Mouse (Mus musculus) gastrocnemius, adult 2 months (tissue): ENCODE measurements around the gene Kcnh3. TPM values are rescaled to one million over a fixed set of nuclear protein-coding genes. Genes with fewer than 3 reads are reported as not detected.
"Not testable (repeated sequence)": the region's sequence is repeated elsewhere in the genome, so short reads cannot be mapped to it uniquely, and the experiment has no call there.

Experiments used
- DNase-seq: peaks from one replicate; pipeline ENCODE4 v3.0.0; 2022
- H3K27ac ChIP-seq: fragments of 200-600 bp; 2 replicates; pipeline ENCODE4 v1.8.1; 2022; ENCODE audit warnings: mild to moderate bottlenecking
- H3K4me3 ChIP-seq: fragments of 200-600 bp; 2 replicates; pipeline ENCODE4 v1.8.1; 2022; ENCODE audit warnings: mild to moderate bottlenecking, moderate library complexity
- CTCF ChIP-seq: fragments of 200-600 bp; IDR thresholded peaks from 2 replicates; pipeline ENCODE4 v1.8.1; 2022; ENCODE audit warnings: antibody characterized with exemption, mild to moderate bottlenecking, moderate library complexity
- intact Hi-C: fragments of 180-260 bp; cut with DNase I; formaldehyde crosslinking; loops from one replicate; pipeline ENCODE4 v1.15.1; 2025
- total RNA-seq, 2 experiments: library from RNA; stranded (reverse); gene quantifications; 2 replicates each; pipeline ENCODE4 v1.2.3; 2021

Gene Kcnh3
- total RNA-seq, 2 experiments from 2014 or later, result not detected

GRCm38 (mm10) chr15:99248972-99249371, 24.3 kb downstream of the Kcnh3 start:
- peak overlapping the region; percentile 96 for H3K27ac ChIP-seq
- DNase-seq, result peak; percentile 84
- TF ChIP-seq CTCF, result peak; percentile 40
- intact Hi-C loops, result no loop called here
- peak overlapping the region; percentile 86 for H3K4me3 ChIP-seq

DNA sequence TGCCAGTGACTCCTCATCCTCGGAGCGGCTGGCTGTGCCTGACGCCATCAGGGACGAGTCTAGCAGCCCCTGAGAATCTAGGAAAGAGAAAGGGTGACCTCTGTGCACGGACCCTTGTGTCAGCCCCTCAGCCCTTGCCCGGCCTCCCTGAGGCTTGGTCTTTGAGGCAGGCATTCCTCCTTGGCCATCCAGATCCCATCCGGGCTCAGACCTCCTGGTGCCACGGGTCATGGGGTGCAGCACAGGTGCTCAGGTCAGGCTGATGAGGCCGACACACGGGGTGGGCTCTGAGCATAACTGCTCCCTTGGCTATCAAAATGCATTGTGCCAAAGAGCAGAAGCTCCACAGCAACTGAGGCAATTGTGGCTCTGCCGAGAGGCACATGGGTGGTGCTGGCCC, 25.3 kb downstream of the Kcnh3 start:
- Histone ChIP-seq H3K27ac (peak overlapping the region; percentile 96), H3K4me3 (peak overlapping the region; percentile 86)
- intact Hi-C loops, result loop anchor here (2.0 kb wide), 1 partner anchor 45 kb away; the partner anchor contains the start of genes Fam186b and Prpf40b
- TF ChIP-seq CTCF, result no peak
- no peak for DNase-seq

DNA sequence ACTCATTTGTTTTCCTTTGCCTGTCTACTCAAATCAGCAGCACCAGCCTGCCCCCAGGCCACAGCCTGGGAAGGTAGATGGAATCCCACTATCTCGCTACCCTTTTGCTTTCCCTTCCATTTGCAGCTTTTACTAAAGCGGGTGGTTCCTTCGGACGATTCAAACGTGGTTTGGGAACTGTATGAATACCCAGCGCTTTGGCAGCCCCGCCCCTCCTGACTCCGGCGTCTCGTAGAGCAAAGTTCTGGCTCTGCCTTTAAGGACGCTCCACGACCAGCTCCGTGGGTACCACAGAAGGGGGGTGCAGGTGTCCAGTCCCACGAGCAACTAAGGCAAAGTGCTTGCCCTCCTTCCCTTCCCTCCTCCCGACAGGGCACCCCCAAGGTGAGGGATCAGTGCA, 26.4 kb downstream of the Kcnh3 start:
- DNase-seq, result peak; percentile 46
- Histone ChIP-seq H3K27ac (peak overlapping the region; percentile 96), H3K4me3 (peak overlapping the region; percentile 86)
- intact Hi-C loops, result loop anchor here (2.0 kb wide), 1 partner anchor 44 kb away; the partner anchor contains the start of genes Fam186b and Prpf40b

DNA sequence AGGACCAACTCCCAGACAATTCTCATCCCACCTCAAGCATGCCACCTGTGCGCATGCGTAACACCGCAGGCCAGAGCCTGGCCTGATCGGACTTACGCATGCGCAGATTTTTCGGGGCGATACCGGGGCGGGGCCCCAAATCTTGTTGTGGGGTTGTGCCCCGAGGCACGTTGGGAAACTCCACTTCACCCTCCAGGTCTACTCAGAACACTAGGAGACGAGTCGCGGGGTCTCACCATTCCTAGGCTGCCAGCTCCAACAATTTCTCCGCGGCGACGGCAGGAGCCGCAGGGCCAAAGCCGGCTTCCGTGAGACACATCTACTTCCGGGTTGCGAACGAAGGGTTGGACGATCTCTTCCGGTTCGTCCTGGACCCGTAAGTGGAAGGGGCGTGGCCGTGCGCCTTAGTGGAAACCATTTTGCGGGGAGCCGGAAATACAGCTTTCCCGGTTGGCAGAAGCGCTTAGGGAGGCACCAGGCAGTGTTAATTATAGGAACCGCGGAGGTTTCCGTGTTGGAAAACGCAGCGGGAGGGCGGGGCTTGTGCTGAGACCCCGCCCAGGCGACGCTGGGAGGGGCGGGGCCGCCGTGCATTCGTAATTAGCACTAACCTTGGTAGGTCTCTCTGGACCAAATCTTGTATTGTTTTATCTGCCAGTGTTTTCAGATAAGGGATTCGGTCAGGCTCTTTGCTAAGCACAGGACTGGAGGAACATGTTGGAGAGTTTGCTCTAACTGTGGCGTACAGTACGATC, 27.1 kb downstream of the Kcnh3 start, which contains the start of gene Mcrs1:
Gene Mcrs1 (minus strand): TSS at position 336 of the 755 bp plus-strand sequence.
- peak; percentile 98 for DNase-seq
- peak within 1 kb of the TSS; percentile 96 for H3K27ac ChIP-seq
- TF ChIP-seq CTCF, result peak; percentile 1; the same call in 1 of the 2 replicates
- intact Hi-C loops, result loop anchor here (2.0 kb wide), 1 partner anchor 43 kb away; the partner anchor contains the start of genes Fam186b and Prpf40b
- H3K4me3 ChIP-seq, result peak within 1 kb of the TSS; percentile 86

GRCm38 (mm10) chr15:99252381-99253174, 27.9 kb downstream of the Kcnh3 start:
- H3K4me3 ChIP-seq, result peak overlapping the region; percentile 86
- peak overlapping the region; percentile 96 for H3K27ac ChIP-seq
- DNase-seq, result peak; percentile 83
- intact Hi-C loops, result no loop called here
- peak; percentile 19; the same call in 1 of the 2 replicates for TF ChIP-seq CTCF

DNA sequence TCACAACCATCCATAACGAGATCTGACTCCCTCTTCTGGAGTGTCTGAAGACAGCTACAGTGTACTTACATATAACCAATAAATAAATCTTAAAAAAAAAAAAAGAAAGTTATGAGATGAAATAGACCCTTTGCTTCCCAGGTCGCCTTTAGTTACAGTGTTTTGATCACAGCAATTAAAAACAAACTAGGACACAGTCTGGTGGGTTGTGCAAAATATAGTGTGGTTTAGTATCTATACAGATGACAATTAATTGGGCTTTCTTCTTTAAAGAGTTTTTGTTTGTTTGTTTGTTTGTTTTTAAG, 28.5 kb downstream of the Kcnh3 start:
- Histone ChIP-seq H3K27ac (peak overlapping the region; percentile 96), H3K4me3 (peak overlapping the region; percentile 86; the same call in 1 of the 2 replicates)
- DNase-seq, intact Hi-C loops: not testable (repeated sequence)

- intact Hi-C loops, result no loop called here
- DNase-seq, result no peak
- Histone ChIP-seq H3K27ac (peak overlapping the region; percentile 96), H3K4me3 (no peak overlapping the region)
- no peak for TF ChIP-seq CTCF
Measured at GRCm38 (mm10) chr15:99253772-99254171, 29.1 kb downstream of the Kcnh3 start.

DNA sequence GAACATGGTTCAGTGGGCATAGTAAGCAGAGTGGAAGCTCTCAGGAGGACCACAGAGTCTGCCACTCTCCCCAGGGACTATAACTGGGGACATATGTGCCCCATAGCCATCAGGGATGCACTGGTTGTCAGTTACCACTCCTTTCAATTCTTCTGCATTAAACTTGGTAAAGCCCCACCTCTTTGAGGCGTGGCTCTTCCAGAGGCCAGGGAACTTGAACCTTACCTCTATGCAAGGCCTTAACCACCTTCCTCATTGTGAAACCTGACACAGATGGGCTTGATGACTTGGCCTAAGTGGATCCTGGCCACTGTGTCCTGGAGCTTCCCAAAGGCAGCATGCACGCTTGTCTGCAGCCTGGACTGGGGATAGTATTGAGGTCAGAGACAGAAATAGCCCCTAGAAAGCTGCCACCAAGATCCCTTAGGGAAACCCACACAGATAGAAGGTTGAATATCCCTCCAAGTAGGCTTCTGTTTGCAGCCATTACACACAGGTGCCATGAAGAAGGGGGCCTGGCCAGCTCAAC, 29.9 kb downstream of the Kcnh3 start:
- Histone ChIP-seq H3K4me3 (peak overlapping the region; percentile 4; the same call in 1 of the 2 replicates), H3K27ac (peak overlapping the region; percentile 96)
- intact Hi-C loops, result no loop called here
- TF ChIP-seq CTCF, result no peak
- peak; percentile 54 for DNase-seq

GRCm38 (mm10) chr15:99255241-99255749, 30.6 kb downstream of the Kcnh3 start:
- intact Hi-C loops, result no loop called here
- H3K27ac ChIP-seq, result peak overlapping the region; percentile 96
- TF ChIP-seq CTCF, result no peak
- no peak overlapping the region for H3K4me3 ChIP-seq
- DNase-seq, result no peak

DNA sequence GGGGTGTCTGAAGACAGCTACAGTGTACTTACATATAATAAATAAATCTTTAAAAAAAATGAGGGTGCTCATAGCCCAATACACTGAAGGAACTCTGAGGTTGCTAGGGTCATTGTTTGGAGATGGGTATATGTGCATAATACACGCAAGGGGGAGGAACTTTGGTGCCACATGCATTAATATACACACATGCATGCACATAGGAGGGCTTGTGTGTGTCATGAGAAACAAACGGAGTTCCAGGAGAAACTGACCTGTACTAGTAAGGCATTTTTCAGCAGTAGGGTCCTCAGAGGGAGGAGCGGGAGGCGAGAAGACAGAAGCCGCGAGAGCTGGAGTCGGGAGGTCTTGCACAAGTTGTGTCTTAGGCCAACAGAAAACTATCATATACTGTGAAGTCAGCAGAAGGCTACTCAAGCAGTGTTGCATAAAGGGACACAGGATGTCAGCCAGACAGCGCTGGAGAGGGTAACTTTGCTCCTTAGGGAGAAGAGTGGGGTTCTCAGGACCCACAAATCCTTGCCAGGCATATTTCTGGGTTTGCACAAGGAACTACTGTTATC, 34.6 kb downstream of the Kcnh3 start:
- intact Hi-C loops, result no loop called here
- peak; percentile 54 for DNase-seq
- Histone ChIP-seq H3K27ac (peak overlapping the region; percentile 81), H3K4me3 (peak overlapping the region; percentile 63)
- no peak for TF ChIP-seq CTCF

DNA sequence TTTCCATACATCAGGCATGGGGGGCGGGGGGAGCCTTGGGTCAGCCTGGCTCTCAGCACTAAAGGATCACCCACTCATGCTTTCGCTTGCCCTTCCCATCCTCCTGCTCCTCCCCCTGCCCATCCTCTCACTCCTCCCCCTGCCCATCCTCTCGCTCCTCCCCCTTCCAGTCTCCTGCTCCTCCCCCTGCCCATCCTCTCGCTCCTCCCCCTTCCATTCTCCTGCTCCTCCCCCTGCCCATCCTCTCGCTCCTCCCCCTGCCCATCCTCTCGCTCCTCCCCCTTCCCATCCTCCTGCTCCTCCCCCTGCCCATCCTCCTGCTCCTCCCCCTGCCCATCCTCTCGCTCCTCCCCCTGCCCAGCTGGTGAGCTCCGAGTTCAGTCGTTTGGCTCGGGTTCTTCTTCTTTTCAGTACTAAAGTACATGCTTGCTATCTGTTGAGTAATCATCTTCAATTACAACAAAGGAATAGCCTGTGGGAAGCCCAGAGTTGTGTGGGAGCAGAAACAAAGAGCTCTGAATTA, 35.1 kb downstream of the Kcnh3 start:
- intact Hi-C loops, result no loop called here
- H3K27ac ChIP-seq, result peak overlapping the region; percentile 81

GRCm38 (mm10) chr15:99262702-99263101, 38.0 kb downstream of the Kcnh3 start:
- intact Hi-C loops, result no loop called here
- H3K27ac ChIP-seq, result no peak overlapping the region
- H3K4me3 ChIP-seq, result no peak overlapping the region
- TF ChIP-seq CTCF, result no peak
- DNase-seq, result no peak

More for the DNA sequence above, 35.1 kb downstream of the Kcnh3 start:
- DNase-seq, result peak; percentile 89
- H3K4me3 ChIP-seq, result peak overlapping the region; percentile 63
- no peak for TF ChIP-seq CTCF
